Mouse (Mus musculus): ENCODE results near the gene Serinc3. TPM values are rescaled to one million over a fixed set of nuclear protein-coding genes. Genes with fewer than 3 reads are reported as not detected.
"Not testable (repeated sequence)": the region's sequence is repeated elsewhere in the genome, so short reads cannot be mapped to it uniquely, and the experiment has no call there.

Serinc3 gene
- polyA plus RNA-seq, 1 experiment from 2014 or later = 38.6 TPM

DNA sequence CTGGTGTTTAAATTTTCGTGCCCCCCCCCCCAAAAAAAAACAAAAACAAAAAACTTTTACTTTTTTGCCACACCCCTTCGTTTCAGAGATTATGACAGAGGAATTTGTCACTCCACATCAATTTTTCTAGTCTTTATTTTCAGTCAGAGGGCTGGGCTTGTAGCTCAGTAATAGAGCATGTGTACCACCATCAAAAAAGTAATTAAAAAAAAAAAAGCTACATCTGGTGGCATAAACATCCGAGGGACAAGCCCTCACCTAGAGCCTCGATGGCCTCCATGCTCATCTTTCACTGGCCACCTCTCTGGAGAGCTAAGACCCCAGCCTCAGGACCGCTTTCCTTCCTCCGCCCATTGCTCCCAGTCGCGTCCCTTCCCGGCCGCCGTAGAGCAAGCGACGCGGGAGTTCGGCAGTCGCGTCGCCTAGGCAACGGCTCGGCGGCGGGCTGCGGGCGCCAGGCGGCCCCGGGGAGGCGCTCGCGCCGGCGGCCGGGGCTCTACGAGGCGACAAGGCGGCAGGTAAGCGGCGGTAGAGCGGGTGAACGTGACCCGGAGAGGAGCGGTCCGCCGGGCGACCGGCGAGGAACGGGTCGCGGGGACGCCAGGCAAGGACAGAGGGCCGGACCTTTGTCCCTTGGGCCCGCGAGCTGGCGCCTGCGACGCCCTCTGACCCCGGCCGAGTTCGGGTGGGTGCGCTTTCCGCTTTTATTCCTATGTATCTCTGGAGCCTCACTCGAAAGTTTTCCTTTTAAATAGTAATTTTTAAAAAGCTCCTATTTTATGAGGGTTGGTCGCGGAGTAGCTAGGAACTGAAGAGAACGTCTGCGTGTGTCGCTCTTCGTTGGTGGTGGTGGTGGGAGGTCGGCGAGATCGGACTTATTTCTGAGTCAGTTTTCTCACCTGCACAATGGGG, 13.3 kb upstream of the Serinc3 start, which contains the start of gene Pkig:
Pkig (plus strand) TSS at position 412 of the 912 bp plus-strand sequence.
- Histone ChIP-seq H3K36me3 (ENCODE audit: control insufficient read depth, insufficient read depth, low read length) (no peaks in the 10 kb centered on the region), H3K27ac (ENCODE audit: low read depth, low read length) (peak within 1 kb of the TSS; percentile 81), H3K4me1 (ENCODE audit: control insufficient read depth, insufficient read depth, low read depth, low read length) (peaks cover 11% of the 10 kb centered on the region), H3K4me3 (ENCODE audit: low read length) (peak within 1 kb of the TSS; percentile 81), H3K27me3 (replicated peaks; ENCODE audit: control insufficient read depth, insufficient read depth, low read length) (no peaks in the 10 kb centered on the region), H3K9me3 (ENCODE audit: control insufficient read depth, low read length) (no peaks in the 10 kb centered on the region), H3K9ac (ENCODE audit: low read depth, low read length) (peak within 1 kb of the TSS; percentile 81), H3K4me2 (ENCODE audit: low read length) (peak within 1 kb of the TSS; percentile 72)
- ATAC-seq = peak; percentile 93
- WGBS = under 1% methylated on average over 71 of the region's 71 CpGs

DNA sequence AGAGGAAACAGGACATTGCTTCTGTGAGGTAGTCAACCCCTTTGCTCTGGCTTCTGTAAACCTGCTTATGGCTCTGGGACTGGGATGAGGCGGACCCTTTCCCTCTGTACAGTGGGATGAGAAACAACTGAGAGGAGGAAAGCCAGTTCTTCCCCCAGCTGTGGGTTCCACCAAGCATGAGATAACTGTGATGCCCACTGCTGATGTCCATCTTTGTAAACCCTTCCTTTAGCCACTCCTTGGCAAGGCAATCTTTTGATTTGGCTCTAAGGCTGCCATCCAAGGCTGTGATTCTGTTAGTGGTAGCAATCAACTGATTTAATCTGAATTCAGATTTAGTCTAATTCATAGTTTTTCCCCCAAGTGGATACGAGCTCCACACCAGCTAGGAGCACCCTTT, 12.6 kb upstream of the Serinc3 start:
- Histone ChIP-seq H3K36me3 (ENCODE audit: control insufficient read depth, insufficient read depth, low read length) (no peaks in the 10 kb centered on the region), H3K9me3 (ENCODE audit: control insufficient read depth, low read length) (no peaks in the 10 kb centered on the region), H3K27me3 (replicated peaks; ENCODE audit: control insufficient read depth, insufficient read depth, low read length) (no peaks in the 10 kb centered on the region), H3K4me1 (ENCODE audit: control insufficient read depth, insufficient read depth, low read depth, low read length) (peaks cover 11% of the 10 kb centered on the region), H3K4me2 (ENCODE audit: low read length) (no peak overlapping the region; the same call in 1 of the 2 replicates), H3K27ac (ENCODE audit: low read depth, low read length) (no peak overlapping the region), H3K4me3 (ENCODE audit: low read length) (no peak overlapping the region), H3K9ac (ENCODE audit: low read depth, low read length) (no peak overlapping the region; the same call in 1 of the 2 replicates)
- 87% methylated on average over 2 of the region's 2 CpGs for WGBS
- no peak for ATAC-seq

DNA sequence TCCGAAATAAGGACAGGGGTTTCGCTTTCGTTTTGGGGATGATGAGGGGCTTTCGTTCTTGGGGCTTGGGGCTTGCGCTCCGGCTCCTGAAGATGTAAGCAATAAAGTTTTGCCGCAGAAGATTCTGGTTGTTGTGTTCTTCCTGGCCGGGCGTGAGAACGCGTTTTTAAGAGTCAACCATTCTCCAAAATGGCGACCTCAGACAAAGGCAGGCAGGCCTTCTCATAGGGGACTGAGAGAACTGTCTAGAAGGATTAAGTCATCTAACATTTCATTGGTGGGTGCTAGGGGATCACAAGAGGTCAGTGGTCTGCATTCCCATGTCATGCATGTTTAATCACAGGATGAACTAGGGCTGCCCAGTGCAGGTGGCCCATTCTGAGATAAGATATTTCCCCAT, 10.8 kb upstream of the Serinc3 start:
- not testable (repeated sequence) for H3K36me3 ChIP-seq (ENCODE audit: control insufficient read depth, insufficient read depth, low read length); H3K27ac ChIP-seq (ENCODE audit: low read depth, low read length); H3K9ac ChIP-seq (ENCODE audit: low read depth, low read length); H3K4me1 ChIP-seq (ENCODE audit: control insufficient read depth, insufficient read depth, low read depth, low read length); H3K9me3 ChIP-seq (ENCODE audit: control insufficient read depth, low read length); H3K27me3 ChIP-seq (replicated peaks; ENCODE audit: control insufficient read depth, insufficient read depth, low read length); H3K4me2 ChIP-seq (ENCODE audit: low read length); H3K4me3 ChIP-seq (ENCODE audit: low read length); ATAC-seq
- WGBS = 94% methylated on average over 6 of the region's 12 CpGs

DNA sequence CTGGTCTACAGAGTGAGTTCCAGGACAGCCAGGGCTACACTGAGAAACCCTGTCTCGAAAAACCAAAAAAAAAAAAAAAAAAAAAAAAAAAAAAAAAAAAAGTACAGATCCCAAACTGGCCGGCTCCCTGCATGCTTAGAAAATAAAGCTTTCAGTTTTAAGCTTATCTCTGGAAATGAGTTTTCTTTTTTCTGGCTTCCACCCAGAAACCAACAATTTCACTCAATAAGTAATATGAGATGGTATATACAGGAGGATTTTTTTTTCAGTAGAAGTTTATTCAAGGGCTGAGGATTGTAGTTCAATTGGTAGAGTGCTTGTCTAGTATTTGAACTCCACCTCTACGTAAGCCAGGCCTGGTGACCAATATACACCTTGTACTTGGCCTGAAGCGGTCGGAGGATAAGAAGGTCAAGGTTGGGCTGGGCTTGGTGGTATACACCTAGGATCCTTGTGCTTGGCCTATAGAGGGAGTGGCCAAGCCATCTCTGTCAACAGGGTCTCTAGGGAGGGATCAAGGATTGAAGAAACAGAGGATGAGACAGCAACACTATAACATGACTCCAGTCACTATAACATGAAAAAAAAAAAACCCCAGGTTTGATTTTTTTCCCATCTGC, 1.6 kb upstream of the Serinc3 start:
- WGBS = 94% methylated on average over 5 of the region's 5 CpGs
- ATAC-seq = no peak

DNA sequence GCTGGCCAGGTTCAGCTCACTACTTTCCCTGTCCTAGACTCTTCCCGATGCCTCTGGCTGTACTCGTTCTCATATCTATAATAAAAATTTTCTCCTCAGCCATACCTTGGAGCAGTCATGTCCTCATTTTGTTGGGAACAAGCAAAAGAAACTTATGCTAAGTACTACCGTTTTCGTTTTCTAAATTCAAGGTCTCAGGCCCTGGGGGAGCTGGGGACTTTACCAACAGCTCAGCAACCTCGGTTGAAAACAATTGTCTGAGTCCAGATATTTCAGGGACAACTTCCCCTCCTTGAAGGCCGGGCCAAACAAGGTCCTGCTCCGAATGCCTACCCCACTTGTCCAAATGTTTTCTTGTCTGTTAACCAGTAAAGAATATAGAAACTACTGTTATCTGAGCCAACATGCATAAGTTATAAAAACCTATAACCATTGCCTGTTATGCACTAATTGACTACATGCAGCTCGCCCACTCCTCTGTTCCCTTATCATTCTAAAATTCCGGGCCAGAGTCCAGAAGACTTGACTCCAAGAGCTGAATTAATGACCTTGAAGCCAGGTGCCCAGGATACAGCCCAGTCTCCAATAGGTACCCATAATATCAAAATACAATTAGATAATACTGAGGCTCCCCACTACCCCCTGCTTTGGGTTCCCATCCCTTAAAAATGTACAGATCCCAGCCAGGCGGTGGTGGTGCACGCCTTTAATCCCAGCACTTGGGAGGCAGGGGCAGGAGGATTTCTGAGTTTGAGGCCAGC, 949 bp upstream of the Serinc3 start:
- no peak overlapping the region for H3K4me2 ChIP-seq (ENCODE audit: low read length)
- no peaks in the 10 kb centered on the region for H3K27me3 ChIP-seq (replicated peaks; ENCODE audit: control insufficient read depth, insufficient read depth, low read length)
- no peak overlapping the region for H3K9ac ChIP-seq (ENCODE audit: low read depth, low read length)
- H3K27ac ChIP-seq (ENCODE audit: low read depth, low read length) = no peak overlapping the region
- WGBS = 82% methylated on average over 11 of the region's 11 CpGs
- no peak overlapping the region for H3K4me3 ChIP-seq (ENCODE audit: low read length)
- peaks cover 6% of the 10 kb centered on the region for H3K9me3 ChIP-seq (ENCODE audit: control insufficient read depth, low read length)
- H3K36me3 ChIP-seq (ENCODE audit: control insufficient read depth, insufficient read depth, low read length) = no peaks in the 10 kb centered on the region
- no peak for ATAC-seq
- H3K4me1 ChIP-seq (ENCODE audit: control insufficient read depth, insufficient read depth, low read depth, low read length) = peaks cover 17% of the 10 kb centered on the region

More for the DNA sequence above, 1.6 kb upstream of the Serinc3 start:
- Histone ChIP-seq H3K9me3 (ENCODE audit: control insufficient read depth, low read length) (peaks cover 6% of the 10 kb centered on the region), H3K4me1 (ENCODE audit: control insufficient read depth, insufficient read depth, low read depth, low read length) (peaks cover 17% of the 10 kb centered on the region), H3K27ac (ENCODE audit: low read depth, low read length) (no peak overlapping the region), H3K36me3 (ENCODE audit: control insufficient read depth, insufficient read depth, low read length) (no peaks in the 10 kb centered on the region), H3K4me3 (ENCODE audit: low read length) (no peak overlapping the region), H3K27me3 (replicated peaks; ENCODE audit: control insufficient read depth, insufficient read depth, low read length) (no peaks in the 10 kb centered on the region), H3K4me2 (ENCODE audit: low read length) (no peak overlapping the region), H3K9ac (ENCODE audit: low read depth, low read length) (no peak overlapping the region)

DNA sequence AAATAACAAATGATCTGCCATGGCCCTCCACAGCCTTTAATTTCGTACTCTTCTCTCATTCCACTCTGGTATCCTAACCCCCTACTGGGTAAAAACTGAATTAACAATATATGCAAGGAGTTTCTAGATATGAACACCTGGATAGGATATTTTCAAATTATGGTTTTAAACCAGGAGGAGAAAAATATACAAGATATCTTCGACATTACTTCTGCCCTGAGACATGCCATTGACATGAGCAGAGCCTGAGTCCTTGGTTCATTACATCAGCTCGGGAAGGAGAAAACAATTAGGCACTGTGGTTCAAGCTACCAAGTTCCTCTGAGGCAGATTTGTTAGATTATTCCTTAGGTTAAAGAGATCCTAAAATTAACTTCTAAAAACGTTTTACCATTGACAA, 884 bp downstream of the Serinc3 start:
- Histone ChIP-seq H3K9me3 (ENCODE audit: control insufficient read depth, low read length) (no peaks in the 10 kb centered on the region), H3K4me2 (ENCODE audit: low read length) (peak overlapping the region; percentile 62), H3K9ac (ENCODE audit: low read depth, low read length) (peak overlapping the region; percentile 96), H3K27me3 (replicated peaks; ENCODE audit: control insufficient read depth, insufficient read depth, low read length) (no peaks in the 10 kb centered on the region), H3K4me3 (ENCODE audit: low read length) (peak overlapping the region; percentile 90), H3K4me1 (ENCODE audit: control insufficient read depth, insufficient read depth, low read depth, low read length) (peaks cover 19% of the 10 kb centered on the region), H3K36me3 (ENCODE audit: control insufficient read depth, insufficient read depth, low read length) (no peaks in the 10 kb centered on the region), H3K27ac (ENCODE audit: low read depth, low read length) (peak overlapping the region; percentile 98; the same call in 1 of the 2 replicates)
- no peak for ATAC-seq
- WGBS = 5% methylated on average over 4 of the region's 4 CpGs

DNA sequence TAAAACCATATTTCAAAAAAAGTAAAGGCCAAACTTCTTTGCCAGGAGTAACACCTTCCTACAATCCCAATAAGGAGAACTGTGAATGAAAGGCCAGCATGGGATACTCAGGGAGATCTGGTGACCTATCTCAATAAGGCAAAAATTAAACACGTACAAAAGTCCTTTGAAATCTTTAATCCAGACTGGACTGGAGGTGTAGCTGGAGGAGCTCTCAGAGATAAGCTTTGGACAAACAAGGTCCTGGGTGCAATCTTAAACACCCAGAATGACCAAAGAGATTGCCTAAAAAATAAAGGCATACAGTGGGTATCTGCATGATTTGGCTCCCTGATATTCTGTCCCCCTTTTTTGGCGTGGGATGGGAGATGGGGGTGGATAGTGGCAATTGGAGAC, 1.4 kb downstream of the Serinc3 start:
- no peak for ATAC-seq
- Histone ChIP-seq H3K9me3 (ENCODE audit: control insufficient read depth, low read length) (no peaks in the 10 kb centered on the region), H3K4me1 (ENCODE audit: control insufficient read depth, insufficient read depth, low read depth, low read length) (peaks cover 19% of the 10 kb centered on the region), H3K27ac (ENCODE audit: low read depth, low read length) (peak overlapping the region; percentile 13; the same call in 1 of the 2 replicates), H3K4me3 (ENCODE audit: low read length) (peak overlapping the region; percentile 90), H3K9ac (ENCODE audit: low read depth, low read length) (peak overlapping the region; percentile 96), H3K36me3 (ENCODE audit: control insufficient read depth, insufficient read depth, low read length) (no peaks in the 10 kb centered on the region), H3K27me3 (replicated peaks; ENCODE audit: control insufficient read depth, insufficient read depth, low read length) (no peaks in the 10 kb centered on the region), H3K4me2 (ENCODE audit: low read length) (peak overlapping the region; percentile 62)
- WGBS = 77% methylated on average over 2 of the region's 2 CpGs

DNA sequence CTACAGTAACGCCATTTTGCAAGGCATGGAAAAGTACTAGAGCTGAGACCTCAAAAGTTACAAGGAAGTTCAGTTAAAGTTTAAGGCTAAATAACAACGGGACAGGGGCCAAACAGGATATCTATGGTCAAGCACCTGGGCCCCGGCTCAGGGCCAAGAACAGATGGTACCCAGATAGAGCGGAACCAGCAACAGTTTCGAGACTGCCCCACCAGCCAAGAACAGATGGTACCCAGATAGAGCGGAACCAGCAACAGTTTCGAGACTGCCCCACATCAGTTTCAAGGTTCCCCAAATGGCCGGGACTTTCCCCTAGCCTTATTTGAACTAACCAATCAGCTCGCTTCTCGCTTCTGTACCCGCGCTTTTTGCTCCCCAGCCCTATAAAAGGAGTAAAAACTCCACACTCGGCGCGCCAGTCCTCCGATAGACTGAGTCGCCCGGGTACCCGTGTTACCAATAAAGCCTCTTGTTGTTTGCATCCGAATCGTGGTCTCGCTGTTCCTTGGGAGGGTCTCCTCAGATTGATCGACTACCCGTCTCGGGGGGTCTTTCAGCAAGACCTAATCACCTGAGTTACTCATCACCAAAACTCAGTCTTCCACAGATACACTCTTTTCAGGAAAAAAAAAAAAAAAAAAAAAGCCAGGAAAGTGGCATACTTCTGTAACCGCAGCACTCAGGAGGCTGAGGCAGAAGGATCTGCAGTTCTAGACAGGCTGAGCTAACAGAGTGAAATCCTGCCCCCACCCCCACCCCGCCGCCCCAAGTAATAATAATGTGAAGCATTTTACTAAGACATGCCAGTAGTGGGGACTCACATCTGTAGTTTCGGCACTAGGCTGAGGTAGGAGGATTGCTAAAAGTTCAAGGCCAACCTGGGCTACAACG, 2.0 kb downstream of the Serinc3 start:
- Histone ChIP-seq H3K4me3 (ENCODE audit: low read length) (no peak overlapping the region), H3K4me1 (ENCODE audit: control insufficient read depth, insufficient read depth, low read depth, low read length) (peaks cover 19% of the 10 kb centered on the region), H3K4me2 (ENCODE audit: low read length) (peak overlapping the region; percentile 62), H3K9ac (ENCODE audit: low read depth, low read length) (no peak overlapping the region), H3K36me3 (ENCODE audit: control insufficient read depth, insufficient read depth, low read length) (no peaks in the 10 kb centered on the region), H3K27me3 (replicated peaks; ENCODE audit: control insufficient read depth, insufficient read depth, low read length) (no peaks in the 10 kb centered on the region), H3K9me3 (ENCODE audit: control insufficient read depth, low read length) (no peaks in the 10 kb centered on the region), H3K27ac (ENCODE audit: low read depth, low read length) (no peak overlapping the region)
- ATAC-seq = no peak
- 85% methylated on average over 30 of the region's 30 CpGs for WGBS

All from hindbrain, embryonic 16.5 days (tissue).